Mouse (Mus musculus) left cerebral cortex, postnatal 14 days (tissue): Measurements from ENCODE around the gene Poc1b. TPM values are rescaled to one million over a fixed set of nuclear protein-coding genes. Genes with fewer than 3 reads are reported as not detected.
"Not testable (repeated sequence)": the region's sequence is repeated elsewhere in the genome, so short reads cannot be mapped to it uniquely, and the experiment has no call there.

Experiments used
- DNase-seq, 2 experiments: peaks; one replicate each; pipeline ENCODE4 v3.0.0; 2021 to 2022; ENCODE audit warnings: low spot score in 2 of 2, mixed read lengths in 1 of 2
- intact Hi-C: fragments of 180-260 bp; cut with DNase I; formaldehyde crosslinking; loops from one replicate; pipeline ENCODE4 v1.15.1; 2025
- total RNA-seq, 2 experiments: library from RNA; stranded (reverse); gene quantifications; 2 replicates each; pipeline ENCODE4 v1.2.3; 2021

Gene Poc1b
- total RNA-seq, 2 experiments from 2014 or later: 5.7 to 7.4 TPM

- no peak for DNase-seq
- intact Hi-C loops: no loop called here
Measured at GRCm38 (mm10) chr10:99146596-99146995, 39.8 kb downstream of the Poc1b start.

DNA sequence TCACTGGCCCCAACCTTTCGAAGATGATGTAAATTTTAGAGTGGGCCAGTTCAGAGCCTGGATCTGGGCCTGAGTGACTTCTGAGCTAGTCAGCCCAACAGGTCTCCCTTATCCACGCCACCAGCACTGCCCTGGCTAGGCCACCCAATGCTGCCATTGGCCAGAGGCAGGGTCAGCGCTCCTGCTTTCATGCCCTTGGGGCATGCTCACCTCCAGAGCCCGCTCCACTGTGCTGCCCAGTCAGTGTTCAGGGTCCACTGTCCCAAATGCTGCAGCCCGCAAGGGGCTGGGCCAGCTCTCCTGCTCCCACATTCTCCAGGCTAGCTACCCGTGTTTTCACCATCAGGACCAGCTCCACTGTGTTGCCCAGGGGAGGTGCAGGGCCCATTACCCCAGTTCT, 43.2 kb downstream of the Poc1b start:
- intact Hi-C loops: no loop called here

GRCm38 (mm10) chr10:99151580-99151979, 44.7 kb downstream of the Poc1b start:
- DNase-seq: no peak
- intact Hi-C loops: no loop called here

More for the DNA sequence above, 43.2 kb downstream of the Poc1b start:
- no peak for DNase-seq

DNA sequence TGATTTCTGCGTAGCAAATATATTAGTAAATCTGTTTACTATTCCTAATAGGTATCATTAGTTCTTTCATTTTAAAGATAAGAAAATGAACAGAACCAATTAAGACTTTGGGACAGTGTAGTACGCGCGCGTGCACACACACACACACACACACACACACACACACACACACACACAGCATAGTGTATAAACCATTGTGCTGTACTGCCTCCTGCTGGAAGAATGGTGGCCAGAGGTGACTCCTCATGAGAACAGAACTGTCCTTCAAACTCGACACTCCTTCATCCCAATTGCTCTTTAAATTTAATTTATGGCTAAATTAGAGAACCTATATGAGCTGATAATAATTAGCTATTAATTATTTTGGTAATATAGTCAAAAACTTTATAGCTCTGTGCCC, 45.2 kb downstream of the Poc1b start:
- intact Hi-C loops: no loop called here

GRCm38 (mm10) chr10:99154635-99155034, 47.8 kb downstream of the Poc1b start:
- no peak for DNase-seq
- intact Hi-C loops: no loop called here

More for the DNA sequence above, 45.2 kb downstream of the Poc1b start:
- no peak for DNase-seq

- no peak for DNase-seq
- intact Hi-C loops: no loop called here
Measured at GRCm38 (mm10) chr10:99156808-99157207, 50.0 kb downstream of the Poc1b start.

DNA sequence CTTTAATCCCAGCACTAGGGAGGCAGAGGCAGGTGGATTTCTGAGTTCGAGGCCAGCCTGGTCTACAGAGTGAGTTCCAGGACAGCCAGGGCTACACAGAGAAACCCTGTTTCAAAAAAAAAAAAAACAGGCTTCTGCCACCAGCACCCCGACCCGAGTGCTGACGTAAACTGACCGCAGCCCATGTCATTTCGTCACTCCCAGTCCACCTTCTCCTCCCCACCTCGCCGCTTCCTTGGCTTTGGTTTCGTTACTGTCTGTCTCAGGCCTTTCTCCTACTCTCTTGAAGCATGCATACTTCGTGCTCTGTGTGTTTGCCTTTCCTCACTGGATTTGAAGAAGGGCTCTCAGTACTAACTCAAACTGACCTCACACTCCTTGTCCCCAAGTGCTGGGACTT, 50.9 kb downstream of the Poc1b start:
- DNase-seq, intact Hi-C loops: not testable (repeated sequence)

DNA sequence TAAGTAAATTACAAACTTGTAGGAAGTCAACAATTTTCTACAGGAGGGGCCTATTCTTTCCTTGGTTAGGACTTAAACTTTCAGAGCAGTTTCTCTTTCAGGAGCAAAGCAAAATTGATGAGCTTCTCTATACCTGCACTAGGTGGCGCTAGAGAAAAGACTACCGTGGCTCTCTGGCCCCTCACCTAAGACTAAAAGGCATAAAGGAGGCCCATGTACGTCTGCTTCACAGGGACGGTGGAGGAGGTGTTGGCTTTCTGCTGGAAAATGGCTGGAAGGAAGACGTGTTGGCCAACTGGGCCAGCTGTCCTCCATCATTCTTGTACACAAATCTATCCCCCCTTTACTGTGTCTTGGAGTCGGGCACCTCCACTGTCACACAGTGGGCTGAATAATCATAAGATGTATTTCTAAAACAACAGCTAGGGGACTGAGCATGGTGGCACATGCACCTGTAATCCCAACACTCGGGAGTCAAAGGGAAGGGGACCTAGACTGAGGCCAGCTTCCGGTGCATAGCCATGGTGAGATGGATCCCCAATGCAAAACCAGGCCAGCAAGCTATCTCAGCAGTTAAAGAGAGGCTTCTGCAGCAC, 55.2 kb downstream of the Poc1b start:
- peak; percentile 23 to 45 for DNase-seq
- intact Hi-C loops: loop anchor here (5.0 to 10.0 kb wide), 3 partner anchors 55 to 303 kb away; partner anchors contain the start of genes Galnt4 and Poc1b

GRCm38 (mm10) chr10:99163002-99163401, 56.2 kb downstream of the Poc1b start:
- intact Hi-C loops: loop anchor here (5.0 to 10.0 kb wide), 3 partner anchors 56 to 302 kb away; partner anchors contain the start of genes Galnt4 and Poc1b

GRCm38 (mm10) chr10:99164871-99165477, 58.1 kb downstream of the Poc1b start:
- DNase-seq: peak; percentile 18 to 57
- intact Hi-C loops: loop anchor here (5.0 to 10.0 kb wide), 3 partner anchors 58 to 300 kb away; partner anchors contain the start of genes Galnt4 and Poc1b

More at GRCm38 (mm10) chr10:99163002-99163401, 56.2 kb downstream of the Poc1b start:
- DNase-seq: no peak

- DNase-seq: no peak
- intact Hi-C loops: loop anchor here (1.0 to 10.0 kb wide), 4 partner anchors 239 to 450 kb away; no protein-coding TSS in a partner anchor
Measured at GRCm38 (mm10) chr10:99165751-99166282, 59.0 kb downstream of the Poc1b start.

GRCm38 (mm10) chr10:99166392-99166791, 59.6 kb downstream of the Poc1b start:
- intact Hi-C loops: loop anchor here (1.0 to 10.0 kb wide), 4 partner anchors 238 to 450 kb away; no protein-coding TSS in a partner anchor
- peak in 1 of 2 experiments; percentile 48 for DNase-seq

GRCm38 (mm10) chr10:99168404-99168803, 61.6 kb downstream of the Poc1b start:
- intact Hi-C loops: loop anchor here (2.0 to 10.0 kb wide), 3 partner anchors 94 to 296 kb away; partner anchors contain the start of gene Dusp6
- no peak for DNase-seq

DNA sequence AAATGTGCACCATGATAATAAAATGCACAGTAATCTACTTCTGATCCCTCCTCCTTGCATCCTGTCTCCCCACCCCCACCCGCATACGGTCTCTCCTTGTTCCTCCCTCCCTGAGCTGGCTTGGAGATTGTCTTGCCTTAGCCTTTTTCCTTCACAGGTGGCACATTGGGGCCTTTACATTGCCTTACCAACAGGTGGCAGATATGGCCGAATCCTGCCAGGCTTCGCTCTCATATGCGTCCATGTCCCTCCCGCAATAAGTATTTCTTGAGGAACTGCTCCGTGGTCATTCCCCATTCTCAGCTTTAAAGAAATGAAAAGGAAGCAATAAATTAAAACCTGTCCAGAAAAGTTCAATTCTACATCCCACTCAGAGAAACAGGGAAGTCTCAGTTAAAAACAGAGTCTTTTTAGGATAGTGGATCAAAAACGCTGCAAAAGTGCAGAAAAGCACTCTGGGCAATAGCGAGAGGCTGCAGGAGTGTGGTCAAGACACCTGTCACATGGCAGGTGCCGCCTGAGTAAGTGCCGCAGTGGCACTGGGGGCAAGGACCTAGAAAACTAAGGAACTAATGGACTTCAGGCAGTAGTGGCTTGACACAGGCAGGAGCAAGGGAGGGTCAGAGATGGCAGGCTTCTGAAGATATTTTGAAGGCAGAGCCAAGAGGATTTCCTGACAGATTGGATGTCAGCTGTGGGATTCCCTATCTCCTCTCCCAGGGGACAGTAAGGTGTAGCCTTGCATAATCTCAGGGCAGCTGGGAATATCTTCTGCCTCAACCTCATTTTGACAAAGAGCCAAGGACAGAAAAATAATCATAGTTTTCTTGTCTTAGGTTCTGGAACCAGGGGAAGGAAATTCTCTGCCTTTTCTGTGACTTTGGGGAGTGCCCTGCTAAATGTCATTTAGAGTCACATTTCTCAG, 62.3 kb downstream of the Poc1b start:
- intact Hi-C loops: loop anchor here (2.0 to 10.0 kb wide), 3 partner anchors 94 to 296 kb away; partner anchors contain the start of gene Dusp6
- peak in 1 of 2 experiments; percentile 41 for DNase-seq

DNA sequence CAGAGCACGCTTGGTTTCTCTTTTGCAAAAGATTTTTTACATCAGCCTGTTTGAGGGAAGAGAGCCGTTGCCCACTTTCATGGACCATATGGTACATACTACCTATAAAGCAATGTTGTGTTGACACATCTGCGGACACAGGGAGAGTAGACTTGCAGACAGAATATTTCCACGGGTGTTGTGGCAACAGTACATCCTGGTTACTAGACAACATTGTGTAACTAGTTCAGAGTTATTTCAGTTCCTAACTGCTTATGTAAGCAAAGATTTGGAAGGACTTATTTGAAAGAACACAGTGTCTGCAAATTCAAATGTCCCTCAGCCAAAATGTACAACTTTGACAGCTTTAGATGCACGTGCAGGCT, 62.9 kb downstream of the Poc1b start:
- intact Hi-C loops: loop anchor here (2.0 to 10.0 kb wide), 3 partner anchors 93 to 295 kb away; partner anchors contain the start of gene Dusp6

DNA sequence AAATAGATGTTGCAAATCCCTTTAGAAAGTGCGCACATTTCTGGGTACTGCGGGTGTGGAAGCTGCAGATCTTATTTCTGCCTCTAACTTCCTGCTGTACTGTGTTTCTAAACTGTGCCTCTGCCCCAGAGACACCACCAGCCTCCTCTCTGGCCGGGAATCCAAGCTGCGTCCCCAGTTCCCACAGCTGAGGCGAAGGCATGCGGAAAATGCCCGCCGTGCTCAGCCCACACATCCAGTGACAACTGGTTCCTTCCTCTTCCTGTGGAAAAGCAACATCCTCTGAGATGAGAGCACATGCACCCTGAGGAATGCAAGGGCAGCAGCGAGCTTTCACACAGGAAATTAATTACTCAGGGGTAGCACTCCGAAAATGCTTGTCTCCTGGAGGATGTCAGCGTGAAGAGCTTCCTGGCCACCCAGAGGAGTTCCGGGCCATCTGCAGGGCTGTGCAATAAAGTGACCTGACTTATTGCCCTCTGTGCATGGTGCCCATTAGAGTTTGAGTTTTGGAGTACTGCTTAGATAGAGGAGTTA, 65.2 kb downstream of the Poc1b start:
- peak in 1 of 2 experiments; percentile 53 for DNase-seq
- intact Hi-C loops: no loop called here

More for the DNA sequence above, 62.9 kb downstream of the Poc1b start:
- peak; percentile 33 to 74 for DNase-seq

DNA sequence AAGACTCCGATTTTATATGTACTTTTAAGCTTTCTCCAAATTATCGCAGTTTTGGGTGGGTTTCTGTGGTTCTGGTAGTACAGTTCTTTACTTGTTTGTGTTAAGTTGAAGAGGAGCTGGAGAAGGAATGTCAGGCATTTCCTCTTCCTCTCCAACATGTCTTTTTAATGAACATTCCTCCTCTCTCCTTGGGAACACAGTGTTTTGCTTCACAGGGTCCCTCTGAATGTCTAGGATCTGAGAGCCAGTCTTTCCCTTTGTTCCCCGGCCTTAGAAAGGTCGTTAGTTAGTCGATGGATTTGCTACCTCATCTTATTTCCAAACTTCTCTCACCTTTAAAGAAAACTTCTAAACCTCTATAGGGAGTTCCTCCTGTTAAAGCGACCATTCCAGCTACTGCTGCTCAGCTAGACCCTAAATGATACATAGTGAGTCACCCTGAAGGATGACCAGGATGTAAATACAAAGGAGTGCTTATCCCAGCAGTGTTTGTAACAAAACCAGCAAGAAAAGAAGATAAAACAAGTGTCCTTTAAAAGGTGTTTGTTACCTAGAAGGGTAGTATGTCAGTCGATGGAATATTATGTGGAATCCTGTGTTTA, 66.2 kb downstream of the Poc1b start:
- DNase-seq: no peak
- intact Hi-C loops: no loop called here

GRCm38 (mm10) chr10:99176911-99177310, 70.1 kb downstream of the Poc1b start:
- intact Hi-C loops: no loop called here
- no peak for DNase-seq
